Mouse (Mus musculus) spleen, postnatal 36 days (tissue): Measurements from ENCODE around the gene Vmn1r14.
"Not testable (repeated sequence)": the region's sequence is repeated elsewhere in the genome, so short reads cannot be mapped to it uniquely, and the experiment has no call there.

ENCODE experiments used
- DNase-seq, 2 experiments: peaks; one replicate each; pipeline ENCODE4 v3.0.0; 2022; ENCODE audit warnings: low spot score in 2 of 2, mixed read lengths in 1 of 2

Gene Vmn1r14

DNA sequence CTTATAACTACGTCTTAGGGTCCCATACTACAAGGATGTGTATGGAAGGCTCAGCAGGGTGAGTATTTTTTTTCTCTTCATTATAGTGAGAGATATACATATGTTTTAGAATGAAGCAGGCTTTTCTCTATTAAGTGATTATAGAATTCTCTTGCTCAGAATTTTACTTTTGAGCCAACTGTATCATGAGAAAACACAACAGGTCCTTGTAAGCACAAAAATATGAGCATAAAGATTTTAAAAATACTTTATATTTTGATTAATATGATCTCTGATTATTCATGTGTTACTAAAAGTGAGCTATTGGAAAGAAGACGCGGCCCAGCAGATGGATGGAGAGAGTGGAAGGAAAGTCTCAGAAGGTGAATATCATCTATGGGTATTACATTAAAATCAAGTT lies at the start of gene Vmn1r14:
TSS of gene Vmn1r14 (plus strand) at position 301 of the 400 bp plus-strand sequence.
- DNase-seq, result no peak

DNA sequence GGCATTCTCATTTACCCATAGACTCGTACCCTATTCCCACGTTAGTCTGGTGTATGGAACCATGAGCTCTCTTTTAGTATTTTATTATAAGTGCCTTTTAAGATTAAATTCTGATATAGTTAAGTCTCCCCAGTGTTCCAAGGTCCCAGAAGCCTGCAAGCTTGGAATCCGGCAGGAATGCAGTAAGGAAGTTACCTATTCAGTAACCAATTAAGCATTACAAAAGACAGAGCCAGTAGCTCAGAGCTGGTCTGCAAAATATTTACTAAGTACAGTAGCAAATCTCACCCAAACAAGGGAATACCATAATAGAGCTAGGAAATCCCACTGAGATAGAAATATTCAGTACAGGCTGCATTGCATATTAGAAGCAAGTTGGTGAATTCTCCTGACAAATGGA lies 41.5 kb upstream of the Vmn1r14 start:
- DNase-seq, result not testable (repeated sequence)

DNA sequence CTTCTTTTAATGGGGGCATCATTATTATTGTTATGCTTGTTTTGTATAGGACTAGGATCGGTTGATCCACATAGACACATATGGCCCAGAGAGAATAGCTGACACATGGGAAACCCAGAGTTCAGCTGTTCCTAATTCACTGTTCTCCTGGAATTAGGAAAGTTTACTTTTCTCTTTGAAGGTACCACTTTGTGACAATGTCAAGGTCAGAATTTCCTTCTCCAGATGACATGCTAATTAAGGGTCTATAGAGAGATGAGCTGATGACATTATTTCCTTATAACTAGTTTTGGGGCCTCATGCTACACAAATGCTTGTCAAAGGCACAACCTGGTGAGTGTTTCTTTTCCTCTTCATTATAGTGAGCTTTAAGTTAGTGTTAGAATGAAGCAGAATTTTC lies 28.5 kb upstream of the Vmn1r14 start, which contains the start of gene Vmn1r13:
TSS of gene Vmn1r13 (plus strand) at position 301 of the 400 bp plus-strand sequence.
- DNase-seq, result not testable (repeated sequence)

- DNase-seq, result no peak
These were observed 26.2 kb downstream of the Vmn1r14 start, which contains the start of gene Vmn1r15 for GRCm38 (mm10) chr6:57257652-57258051. Gene Vmn1r15 (plus strand): TSS chr6:57257952.

- no peak for DNase-seq
These were observed 29.5 kb downstream of the Vmn1r14 start for GRCm38 (mm10) chr6:57260990-57261389.

DNA sequence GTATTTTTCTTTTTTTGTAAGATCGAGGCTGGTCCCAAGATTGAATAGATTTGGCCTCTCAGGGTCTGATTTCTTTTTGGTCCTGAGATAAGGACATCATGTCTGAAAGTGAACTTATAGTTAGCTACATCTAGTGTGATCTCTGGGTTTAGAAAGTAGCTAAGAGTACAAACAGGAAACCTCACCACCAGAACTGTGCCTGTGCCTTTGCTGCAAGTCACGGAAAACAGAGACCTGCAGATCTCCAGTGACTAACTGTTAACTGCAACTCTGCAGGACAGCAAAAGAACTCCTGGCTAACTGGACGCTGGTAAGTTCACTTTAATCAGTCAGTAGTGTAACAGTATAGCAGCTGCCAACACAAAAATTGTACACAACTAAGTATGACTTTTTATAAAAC lies 40.4 kb downstream of the Vmn1r14 start:
- DNase-seq, result no peak

DNA sequence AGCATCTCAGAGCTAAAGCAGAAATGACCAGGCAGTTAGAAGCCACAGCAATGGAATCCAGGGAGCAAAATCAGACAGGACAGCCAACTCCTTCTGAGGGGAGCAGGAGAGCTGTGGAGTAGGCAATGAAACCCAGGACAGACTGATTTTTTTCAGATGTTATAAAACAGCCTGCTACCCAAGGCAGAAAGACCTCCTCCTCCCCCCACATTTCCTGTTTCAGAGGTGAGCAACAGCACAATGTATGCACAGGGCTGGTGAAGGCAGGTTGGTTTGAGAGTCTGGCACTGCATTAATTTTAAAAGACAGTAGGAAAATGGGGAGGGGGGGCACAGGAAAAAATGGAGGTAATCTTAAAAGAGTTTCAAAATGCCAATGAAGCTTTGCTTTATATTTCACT lies 41.0 kb downstream of the Vmn1r14 start:
- no peak for DNase-seq

DNA sequence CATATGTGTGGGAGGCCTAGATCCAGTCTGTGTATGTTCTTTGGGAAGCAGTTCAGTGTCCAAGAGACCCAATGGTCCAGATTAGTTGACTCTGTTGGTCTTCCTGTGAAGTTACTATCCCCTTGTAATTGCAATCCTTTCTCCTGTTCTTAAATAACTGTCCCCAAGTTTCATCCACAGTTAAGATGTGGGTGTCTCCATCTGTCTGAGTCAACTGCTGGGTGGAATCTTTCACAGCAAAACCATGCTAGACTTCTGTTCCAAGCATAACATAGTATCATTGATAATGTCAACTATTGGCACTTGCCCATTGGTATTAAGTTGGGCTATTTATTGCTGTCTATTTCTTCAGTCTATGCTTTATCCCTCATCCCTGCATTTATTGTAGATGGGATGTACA lies 47.5 kb downstream of the Vmn1r14 start:
- no peak for DNase-seq
